ENCODE assay signal across 8 mouse cellular contexts in genomic region chrX:140479171-140479570, GRCm38 (mm10). TPM values are rescaled to one million over a fixed set of nuclear protein-coding genes. Genes with fewer than 3 reads are reported as not detected.
A peak's percentile ranks its signal among the peaks of the same experiment; 100 is the strongest.
DNase-seq lines count a peak whose midpoint lies in the region; ATAC-seq and TF ChIP-seq lines count a peak whose summit lies in the region.
"Had no signal": no experiment of that assay in that cellular context is flagged by ENCODE, and none has a peak within 500 bp of the region (broad histone marks: within the 10 kb centered on the region; RNA-seq: fewer than 3 reads in every experiment).

No protein-coding gene starts in this region.

- TF ChIP-seq CTCF in MEL (IDR thresholded peaks at IDR 0.05 in 2 of 3, conservative IDR thresholded peaks at IDR 0.05 in 1 of 3; ENCODE audit: control insufficient read depth in 1 of 3, insufficient read depth in 1 of 3, low read depth in 2 of 3, low read length in 3 of 3, poor library complexity in 1 of 3, severe bottlenecking in 1 of 3) = peak; percentile 81 to 86 (median 82)
- TF ChIP-seq CTCF in lung, adult 2 months (IDR thresholded peaks at IDR 0.05; ENCODE audit: insufficient read depth, low read length) = peak; percentile 73

- no peaks in the 10 kb centered on the region for H3K9me3 ChIP-seq in liver, embryonic 11.5 days (ENCODE audit: control insufficient read depth, low read length)
- no peaks in the 10 kb centered on the region for H3K9me3 ChIP-seq in MEL (replicated peaks; ENCODE audit: insufficient read depth, low read length)

- peak; percentile 43 for DNase-seq in liver
- no peak for DNase-seq in liver, embryonic 11.5 days (ENCODE audit: low spot score)
- DNase-seq in MEL (ENCODE audit: low read depth, low spot score) = peak; percentile 79
- peak; percentile 39 for DNase-seq in c-Kit-positive CD71-negative TER-119-negative erythroid progenitor cells, embryonic 14.5 days (ENCODE audit: low read depth)
- DNase-seq in gastrocnemius, postnatal 25 days = peak; percentile 23
- DNase-seq in lung, adult 2 months = peak; percentile 36
- DNase-seq in spleen, postnatal 14 days (ENCODE audit: low spot score in 2 of 2) = peak; percentile 11 to 46

- H3K4me1 ChIP-seq in liver, embryonic 11.5 days (replicated peaks; ENCODE audit: control insufficient read depth, insufficient read depth, low read length) = no peaks in the 10 kb centered on the region
- peaks cover 0 to 4% of the 10 kb centered on the region in 2 experiments; a peak in 3 of 4 replicates for H3K4me1 ChIP-seq in MEL (ENCODE audit: control insufficient read depth in 1 of 2, insufficient read depth in 2 of 2, low read length in 2 of 2)
- H3K4me1 ChIP-seq in lung, adult 2 months (ENCODE audit: control insufficient read depth, insufficient read depth, low read length) = no peaks in the 10 kb centered on the region

- H3K36me3 ChIP-seq in liver, embryonic 11.5 days (ENCODE audit: control insufficient read depth, insufficient read depth, low read length) = no peaks in the 10 kb centered on the region
- peaks cover 9 to 10% of the 10 kb centered on the region in 2 experiments for H3K36me3 ChIP-seq in MEL (ENCODE audit: control insufficient read depth in 1 of 2, insufficient read depth in 2 of 2, low read length in 2 of 2)

- H3K27me3 ChIP-seq in liver, embryonic 11.5 days (replicated peaks; ENCODE audit: control insufficient read depth, insufficient read depth, low read length) = peaks cover 2% of the 10 kb centered on the region; the same call in 1 of the 2 replicates
- H3K27me3 ChIP-seq in MEL (ENCODE audit: control insufficient read depth in 1 of 2, insufficient read depth in 2 of 2, low read length in 2 of 2) = no peaks in the 10 kb centered on the region

- peak; percentile 75 for TF ChIP-seq RAD21 in MEL (IDR thresholded peaks at IDR 0.05; ENCODE audit: low read depth, low read length)

- no peak overlapping the region for H3K4me2 ChIP-seq in liver, embryonic 11.5 days

- no peaks in the 10 kb centered on the region for H3K79me2 ChIP-seq in MEL (ENCODE audit: control insufficient read depth, insufficient read depth, low read length, poor library complexity)

- H3K4me3 ChIP-seq in liver, embryonic 11.5 days (ENCODE audit: low read depth, low read length) = no peak overlapping the region
- no peak overlapping the region for H3K4me3 ChIP-seq in MEL (ENCODE audit: control insufficient read depth in 1 of 2, insufficient read depth in 1 of 2, low read depth in 2 of 2, low read length in 2 of 2)
- H3K4me3 ChIP-seq in lung, adult 2 months (replicated peaks; ENCODE audit: extremely low read depth, low read depth, low read length) = no peak overlapping the region

- no peak for TF ChIP-seq EP300 in MEL (IDR thresholded peaks at IDR 0.05; ENCODE audit: low read depth in 1 of 2, low read length in 2 of 2)

- TF ChIP-seq POLR2A in MEL (IDR thresholded peaks at IDR 0.05; ENCODE audit: control insufficient read depth in 1 of 2, insufficient read depth in 1 of 2, low read depth in 1 of 2, low read length in 2 of 2, poor library complexity in 1 of 2) = no peak
- TF ChIP-seq POLR2A in lung, adult 2 months (IDR thresholded peaks at IDR 0.05; ENCODE audit: borderline replicate concordance, extremely low read depth, low read depth, low read length) = no peak

- no peak overlapping the region for H3K9ac ChIP-seq in liver, embryonic 11.5 days (ENCODE audit: low read depth, low read length)
- no peak overlapping the region for H3K9ac ChIP-seq in MEL (ENCODE audit: control insufficient read depth, low read depth, low read length, poor library complexity, severe bottlenecking)

- no peak; the same call in 1 of the 2 replicates for ATAC-seq in liver, embryonic 11.5 days (replicated peaks; ENCODE audit: low FRiP score)

- no peak overlapping the region for H3K27ac ChIP-seq in liver, embryonic 11.5 days (ENCODE audit: low read depth, low read length)
- H3K27ac ChIP-seq in MEL (ENCODE audit: control insufficient read depth, low read depth, low read length) = no peak overlapping the region
- H3K27ac ChIP-seq: macrophage had no signal

- 51% methylated on average over 5 of the region's 5 CpGs for WGBS in liver, embryonic 11.5 days
- 35% methylated on average over 5 of the region's 5 CpGs for WGBS in lung, adult 2 months

TF ChIP-seq in MEL, 35 proteins besides CTCF, POLR2A, EP300 and RAD21:
- TF ChIP-seq ZC3H11A (IDR thresholded peaks at IDR 0.05; ENCODE audit: low read depth, low read length) (peak; percentile 70), BHLHE40 (IDR thresholded peaks at IDR 0.05; ENCODE audit: borderline replicate concordance, low read depth, low read length) (peak; percentile 48; the same call in 1 of the 2 replicates), ZNF384 (IDR thresholded peaks at IDR 0.05; ENCODE audit: low read depth, low read length) (no peak; the same call in 1 of the 2 replicates), USF1 (IDR thresholded peaks at IDR 0.05; ENCODE audit: low read depth, low read length) (peak; percentile 72), ETS1 (IDR thresholded peaks at IDR 0.05; ENCODE audit: low read depth, low read length) (no peak), MAX (IDR thresholded peaks at IDR 0.05; ENCODE audit: low read length) (peak; percentile 89), MYC (IDR thresholded peaks at IDR 0.05; ENCODE audit: low read depth, low read length) (0 out of 2 replicates have a peak, but pooled peaks have one; percentile 66), MXI1 (IDR thresholded peaks at IDR 0.05; ENCODE audit: low read depth, low read length) (peak; percentile 91), SIN3A (IDR thresholded peaks at IDR 0.05; ENCODE audit: low read length) (peak; percentile 62), SMC3 (IDR thresholded peaks at IDR 0.05; ENCODE audit: low read depth, low read length) (peak; percentile 87)

RNA-seq across cellular contexts. Expression of gene Prps1, which starts 22.8 kb away (rescaled TPM):
- 78.3 and 87.7 TPM in 2 replicates for polyA plus RNA-seq in liver, embryonic 11.5 days (2014; fragmentation: Nextera tagmentation; extraction: Ambion mirVana)
- 110 and 113 TPM in 2 replicates for total RNA-seq in MEL (2012; rRNA removed)
- 100 to 1,000 TPM in 1 of 2 experiments, not detected in 1; 172 TPM for polyA plus RNA-seq in MEL (2012; ENCODE audit: insufficient read depth in 1 of 2, insufficient read length in 2 of 2, low read depth in 1 of 2, low replicate concordance in 2 of 2, missing spikeins in 1 of 2)
- 10 to 100 TPM; 23.8 to 25.9 TPM for total RNA-seq in gastrocnemius, postnatal 25 days (2021)
- polyA plus RNA-seq in lung, adult 2 months (2012; rRNA removed) = 5.8 and 10.2 TPM in 2 replicates
